Mouse (Mus musculus): Measurements from ENCODE around the gene Sema3a.

GRCm38 (mm10) chr5:13529226-13529625, 404.0 kb downstream of the Sema3a start:
- TF ChIP-seq POLR2A (IDR thresholded peaks at IDR 0.05; ENCODE audit: insufficient read depth, low read length) (no peak), CTCF (IDR thresholded peaks at IDR 0.05; ENCODE audit: low read depth, low read length) (no peak), EP300 (IDR thresholded peaks at IDR 0.05; ENCODE audit: insufficient read depth, low read depth, low read length) (no peak)

Data from ES-Bruce4 (cell line).